Mouse (Mus musculus): ENCODE measurements around the gene Fam187b.

DNA sequence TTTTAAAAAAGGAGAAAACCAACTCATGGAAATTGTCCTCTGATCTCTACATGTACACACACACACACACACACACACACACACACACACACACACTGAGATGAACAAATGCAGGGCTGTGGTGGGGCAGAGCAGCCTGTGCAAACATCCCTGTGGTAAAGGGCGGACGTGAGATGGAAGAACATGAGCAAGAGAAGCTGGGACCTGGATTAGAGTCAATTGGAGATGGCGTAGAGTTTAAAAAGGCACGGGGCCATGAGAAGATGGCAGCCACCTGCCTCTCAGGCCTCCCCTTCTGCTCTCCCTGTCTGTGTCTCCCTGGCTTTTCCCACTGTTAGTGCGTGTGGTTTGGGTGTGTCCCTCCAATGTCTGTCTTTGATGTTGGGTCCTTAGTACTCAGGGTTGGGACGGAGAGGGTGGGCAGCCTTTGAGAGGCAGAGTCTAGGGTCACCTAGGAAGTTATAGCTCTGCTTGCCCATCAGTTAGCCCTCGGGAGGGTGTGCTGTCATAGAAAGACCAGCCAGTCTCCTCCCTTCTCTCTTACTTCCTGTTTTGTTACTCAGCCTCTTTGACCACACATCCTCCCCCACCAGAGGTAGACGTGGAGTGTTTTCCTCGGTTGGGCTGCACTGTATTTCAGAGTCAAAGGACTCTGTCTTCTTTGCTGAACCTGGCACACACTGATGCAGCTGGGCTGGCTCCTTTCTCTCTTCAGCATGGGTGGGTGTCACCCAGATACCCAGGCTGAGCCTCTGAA lies 60.0 kb downstream of the Fam187b start:
- TF ChIP-seq CTCF (IDR thresholded peaks at IDR 0.05; ENCODE audit: low read depth) (no peak), EP300 (IDR thresholded peaks at IDR 0.05; ENCODE audit: low read depth) (no peak)
